Mouse (Mus musculus) hindbrain, embryonic 10.5 days (tissue): Measurements from ENCODE around the gene Tbc1d22a. TPM values are rescaled to one million over a fixed set of nuclear protein-coding genes. Genes with fewer than 3 reads are reported as not detected.
A peak's percentile ranks its signal among the peaks of the same experiment; 100 is the strongest.
"Not testable (repeated sequence)": the region's sequence is repeated elsewhere in the genome, so short reads cannot be mapped to it uniquely, and the experiment has no call there.

ENCODE experiments used
- DNase-seq: peaks from one replicate; pipeline ENCODE4 v3.0.0-alpha.2; 2017; ENCODE audit warnings: low spot score
- H3K27ac ChIP-seq: fragments of 300-500 bp; sonication (generic); 2 replicates; pipeline ENCODE4 v1.5.1; 2016; ENCODE audit warnings: mild to moderate bottlenecking, moderate library complexity
- H3K27me3 ChIP-seq: fragments of 300-500 bp; sonication (generic); 2 replicates; pipeline ENCODE4 v1.6.1; 2016; ENCODE audit warnings: mild to moderate bottlenecking; ENCODE audit not compliant: poor library complexity, insufficient read depth, severe bottlenecking
- H3K36me3 ChIP-seq: fragments of 300-500 bp; sonication (generic); 2 replicates; pipeline ENCODE4 v1.6.1; 2016; ENCODE audit warnings: mild to moderate bottlenecking, moderate library complexity
- H3K4me1 ChIP-seq: fragments of 300-500 bp; sonication (generic); replicated peaks from 2 replicates; pipeline ENCODE4 v1.6.1; 2016; ENCODE audit warnings: mild to moderate bottlenecking
- H3K4me3 ChIP-seq: fragments of 300-500 bp; sonication (generic); 2 replicates; pipeline ENCODE4 v1.5.1; 2016; ENCODE audit warnings: mild to moderate bottlenecking, moderate library complexity
- H3K9me3 ChIP-seq: fragments of 300-500 bp; sonication (generic); 2 replicates; pipeline ENCODE4 v1.6.1; 2016; ENCODE audit warnings: mild to moderate bottlenecking, moderate library complexity
- WGBS: fragments of 180-500 bp; shearing (Covaris S2); methylation state at CpG from one replicate; pipeline ENCODE4 v1.1.7; 2016; 5-methylcytosine and 5-hydroxymethylcytosine counted together
- polyA plus RNA-seq: library from polyadenylated mRNA; unstranded; fragments of >200 nt; fragmentation: Nextera tagmentation; extraction: Ambion mirVana; gene quantifications from 2 replicates; pipeline ENCODE4 v1.2.1, GENCODE M21; 2016

The Tbc1d22a gene
- polyA plus RNA-seq, 1 experiment from 2014 or later: 13.4 TPM

DNA sequence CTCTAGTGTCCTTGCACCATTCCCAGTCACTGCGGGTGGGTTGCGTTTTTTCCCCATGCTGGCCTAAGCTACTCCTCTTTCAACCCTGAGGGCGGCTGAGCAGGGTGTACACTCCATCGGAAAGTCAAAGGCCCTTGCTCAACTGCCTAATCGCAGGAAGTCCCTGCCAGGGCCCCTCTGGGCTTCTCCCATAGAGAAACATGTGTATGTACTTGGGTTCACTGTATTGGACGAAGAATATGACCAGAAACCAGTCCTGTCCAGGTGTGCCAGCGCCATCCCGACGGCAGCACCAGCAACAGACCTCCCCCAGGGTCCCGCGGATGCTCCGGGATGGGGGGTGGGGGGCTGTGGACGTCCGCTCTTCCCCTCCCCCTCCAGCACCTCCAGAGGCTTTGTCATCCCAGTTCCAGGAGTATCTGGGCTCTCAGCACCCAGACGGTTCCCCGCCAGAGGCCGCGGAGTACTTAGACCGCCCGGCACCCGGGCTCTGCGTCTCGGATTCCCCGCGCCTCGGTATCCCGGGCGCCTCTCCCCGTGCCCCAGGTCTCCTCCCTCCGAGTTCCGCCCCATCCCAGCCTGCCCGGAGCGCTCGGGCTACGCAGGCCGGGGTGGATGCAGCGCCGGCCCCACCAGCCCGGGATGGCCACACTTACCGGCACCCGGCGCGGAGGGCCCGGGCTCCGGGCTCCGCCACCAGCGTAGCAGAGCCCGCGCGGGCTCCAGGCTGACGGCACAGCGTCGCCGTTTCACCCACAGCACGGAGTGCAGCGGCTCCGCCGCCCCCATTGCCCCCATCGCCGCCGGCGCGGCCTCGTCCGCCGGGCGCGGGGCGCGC is 29.2 kb upstream of the Tbc1d22a start:
- no peaks in the 10 kb centered on the region for H3K36me3 ChIP-seq
- under 1% methylated on average over 70 of the region's 70 CpGs for WGBS
- H3K27me3 ChIP-seq: peaks cover 20% of the 10 kb centered on the region
- peak overlapping the region; percentile 87 for H3K4me3 ChIP-seq
- H3K27ac ChIP-seq: peak overlapping the region; percentile 95
- no peaks in the 10 kb centered on the region for H3K9me3 ChIP-seq
- DNase-seq: peak; percentile 58
- H3K4me1 ChIP-seq: peaks cover 63% of the 10 kb centered on the region

DNA sequence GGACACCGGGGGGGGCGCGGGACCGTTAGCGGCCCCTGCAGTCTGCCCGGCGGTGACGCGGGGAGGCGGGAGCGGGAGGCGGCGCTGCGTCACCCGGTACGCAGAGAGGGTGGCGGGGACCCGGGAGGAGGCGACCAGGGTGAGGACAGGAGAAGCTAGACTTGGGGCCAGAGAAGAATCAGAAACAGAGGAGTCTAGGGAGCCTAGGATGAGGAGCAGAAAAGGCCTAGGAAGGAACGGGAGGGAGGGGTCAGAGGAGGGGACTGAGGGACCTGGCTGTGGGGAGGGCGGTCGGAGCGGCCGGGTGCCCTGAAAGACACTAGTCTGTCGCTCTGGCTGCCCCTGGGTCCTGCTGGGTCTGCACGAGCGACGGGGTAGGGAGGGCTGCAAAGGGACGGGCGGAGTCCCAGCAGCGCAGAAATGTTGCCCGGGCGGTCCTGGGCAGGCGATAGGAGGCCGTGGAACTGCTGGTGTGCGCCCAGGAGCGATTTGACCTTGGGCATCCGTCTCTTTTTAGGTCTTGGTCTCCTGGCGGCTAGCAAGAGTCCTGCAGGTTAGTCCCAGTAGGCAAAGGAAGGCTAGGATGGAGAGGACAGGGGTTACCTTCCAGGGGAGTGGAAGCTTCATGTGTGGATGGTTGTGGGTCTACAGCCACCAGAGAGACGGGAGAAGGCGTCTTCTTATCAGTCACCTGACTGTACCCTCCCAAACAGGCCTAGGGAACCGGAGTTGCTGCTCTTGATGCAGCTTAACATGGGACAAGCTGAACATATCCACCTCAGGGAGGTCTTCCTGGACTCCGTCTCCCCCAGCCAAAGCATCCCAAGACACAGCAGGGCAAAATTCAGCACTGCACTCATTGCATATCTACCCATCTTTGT is 28.3 kb upstream of the Tbc1d22a start, which contains the start of gene Cerk:
TSS of gene Cerk (minus strand) at position 453 of the 881 bp plus-strand sequence.
- Histone ChIP-seq H3K9me3 (no peaks in the 10 kb centered on the region), H3K27ac (peak within 1 kb of the TSS; percentile 95), H3K4me3 (peak within 1 kb of the TSS; percentile 87), H3K4me1 (peaks cover 63% of the 10 kb centered on the region), H3K36me3 (no peaks in the 10 kb centered on the region), H3K27me3 (peaks cover 20% of the 10 kb centered on the region)
- DNase-seq: peak; percentile 75
- WGBS: 2% methylated on average over 43 of the region's 43 CpGs

DNA sequence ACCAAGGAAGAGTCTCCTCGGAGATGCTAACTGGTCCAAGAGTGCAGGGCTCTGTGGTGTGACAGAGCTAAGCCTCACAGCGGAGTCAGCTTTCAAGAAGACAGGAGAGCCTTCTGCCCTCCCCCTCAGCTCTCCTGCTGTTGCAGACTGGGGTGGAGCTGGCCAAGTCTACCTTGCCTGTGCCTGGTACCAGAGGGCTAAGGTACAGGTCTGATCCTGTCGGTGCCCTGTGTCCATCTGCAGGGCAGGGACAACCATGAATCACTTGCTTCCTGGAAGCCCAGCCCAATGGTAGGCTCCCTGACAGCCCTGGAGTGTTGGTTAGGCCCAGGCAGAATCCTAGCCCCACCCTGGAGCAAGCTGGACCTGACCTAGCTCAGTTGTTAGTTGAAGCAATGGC is 27.6 kb upstream of the Tbc1d22a start:
- WGBS: 44% methylated on average over 3 of the region's 3 CpGs
- Histone ChIP-seq H3K27me3 (peaks cover 20% of the 10 kb centered on the region), H3K4me1 (peaks cover 63% of the 10 kb centered on the region), H3K36me3 (no peaks in the 10 kb centered on the region), H3K4me3 (no peak overlapping the region), H3K27ac (no peak overlapping the region), H3K9me3 (no peaks in the 10 kb centered on the region)
- DNase-seq: no peak

DNA sequence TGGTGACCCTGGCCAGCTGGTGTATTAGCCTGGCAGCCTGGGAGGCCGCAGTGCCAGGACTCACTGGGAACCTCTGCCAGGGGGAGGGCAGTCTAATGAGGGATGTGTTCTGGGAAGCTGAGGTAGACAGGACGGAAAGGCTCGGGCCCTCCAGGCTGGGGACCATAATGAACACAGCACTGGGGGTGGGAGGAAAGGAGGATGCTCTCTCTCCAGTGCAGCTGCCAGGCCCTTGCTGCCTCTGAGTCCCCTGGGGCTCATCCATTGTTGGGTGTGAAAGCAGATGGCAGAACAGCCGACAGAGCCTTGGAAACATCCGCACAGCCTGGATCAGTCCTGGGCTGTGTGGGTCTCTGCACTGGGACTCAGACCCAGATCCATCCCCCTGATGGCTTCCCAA is 26.1 kb upstream of the Tbc1d22a start:
- Histone ChIP-seq H3K27ac (peak overlapping the region; percentile 81), H3K4me3 (no peak overlapping the region), H3K36me3 (no peaks in the 10 kb centered on the region), H3K9me3 (no peaks in the 10 kb centered on the region), H3K4me1 (peaks cover 50% of the 10 kb centered on the region), H3K27me3 (peaks cover 20% of the 10 kb centered on the region)
- peak; percentile 43 for DNase-seq
- WGBS: 35% methylated on average over 5 of the region's 5 CpGs

DNA sequence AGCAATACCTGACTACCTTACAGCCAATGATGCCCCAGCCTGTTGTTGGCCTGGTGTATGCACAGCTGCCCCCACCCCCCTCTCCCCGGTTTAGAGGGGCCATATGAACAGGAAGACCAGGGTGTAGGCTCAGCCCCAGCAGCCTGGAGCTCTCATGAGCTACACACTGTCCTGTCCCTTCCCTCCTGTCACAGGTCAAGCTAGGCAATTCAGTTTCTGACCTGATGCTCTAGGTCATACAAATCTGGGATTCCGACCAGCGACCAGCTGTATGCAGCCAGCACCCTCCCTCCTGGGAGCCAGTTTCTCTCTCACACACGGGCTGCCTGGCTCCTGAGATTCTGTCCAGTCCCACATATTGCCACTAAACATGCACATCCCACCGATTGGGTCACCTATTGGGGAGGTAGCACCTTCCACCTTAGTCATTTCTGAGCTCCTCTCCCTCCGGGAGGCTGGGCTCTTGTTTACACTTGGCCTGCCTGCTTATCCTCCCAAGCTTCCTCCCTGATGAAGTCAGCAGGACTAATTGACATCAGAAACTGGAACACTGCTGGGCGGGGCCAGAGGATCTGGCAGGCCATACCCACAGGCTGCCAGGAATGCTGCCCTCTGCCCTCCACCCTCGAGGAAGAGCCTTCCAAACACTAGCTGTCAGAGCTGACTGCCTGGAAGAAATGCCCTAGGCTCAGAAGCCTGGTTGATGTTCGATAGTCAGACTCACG is 25.4 kb upstream of the Tbc1d22a start:
- Histone ChIP-seq H3K4me3 (no peak overlapping the region), H3K9me3 (no peaks in the 10 kb centered on the region), H3K36me3 (no peaks in the 10 kb centered on the region), H3K27me3 (peaks cover 15% of the 10 kb centered on the region), H3K27ac (peak overlapping the region; percentile 81), H3K4me1 (peaks cover 50% of the 10 kb centered on the region)
- WGBS: 38% methylated on average over 10 of the region's 10 CpGs
- DNase-seq: peak; percentile 23

DNA sequence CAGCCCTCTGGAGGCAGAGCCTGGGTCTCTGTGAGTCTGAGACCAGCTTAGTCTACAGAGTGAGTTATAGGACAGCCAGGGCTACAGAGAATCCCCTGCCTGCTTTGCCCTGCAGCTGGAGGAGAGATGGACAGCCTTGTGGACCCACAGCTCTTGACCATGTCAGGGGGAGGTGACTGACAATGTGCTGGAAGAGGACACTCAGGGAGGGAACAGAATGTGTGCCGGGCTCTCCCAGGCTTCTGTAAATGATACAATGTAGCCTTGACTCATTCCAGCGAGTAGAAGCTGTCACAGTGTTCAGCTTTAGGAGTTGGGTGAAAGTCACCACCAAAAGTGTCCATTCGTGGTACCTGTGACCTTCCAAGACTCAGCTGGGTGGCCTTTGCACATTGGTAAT is 23.9 kb upstream of the Tbc1d22a start:
- no peaks in the 10 kb centered on the region for H3K9me3 ChIP-seq
- H3K27ac ChIP-seq: peak overlapping the region; percentile 29; the same call in 1 of the 2 replicates
- H3K27me3 ChIP-seq: peaks cover 8% of the 10 kb centered on the region
- H3K36me3 ChIP-seq: no peaks in the 10 kb centered on the region
- no peak overlapping the region for H3K4me3 ChIP-seq
- peaks cover 35% of the 10 kb centered on the region for H3K4me1 ChIP-seq
- DNase-seq: no peak
- 84% methylated on average over 3 of the region's 3 CpGs for WGBS

DNA sequence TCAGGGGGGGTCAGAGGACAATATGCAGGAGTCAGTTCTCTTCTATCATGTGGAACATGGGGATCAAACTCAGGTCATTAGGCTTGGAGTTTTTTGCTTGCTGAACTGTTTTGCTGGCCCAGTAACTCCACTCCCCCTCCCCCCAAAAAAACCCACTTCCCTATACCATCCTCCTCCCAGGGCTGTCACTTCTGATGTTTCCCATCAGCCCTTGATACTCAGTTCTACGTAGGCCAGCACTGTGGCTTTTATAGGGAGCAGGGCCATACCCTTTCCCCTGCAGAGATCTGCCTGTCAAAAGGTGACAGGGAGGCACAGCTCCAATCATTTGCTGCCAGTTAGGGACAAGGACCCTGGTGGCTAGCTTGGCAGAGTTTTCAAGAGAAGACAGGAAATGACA is 22.8 kb upstream of the Tbc1d22a start:
- Histone ChIP-seq H3K4me1 (peaks cover 24% of the 10 kb centered on the region), H3K27me3 (peaks cover 5% of the 10 kb centered on the region), H3K9me3 (no peaks in the 10 kb centered on the region), H3K4me3 (no peak overlapping the region), H3K27ac (no peak overlapping the region), H3K36me3 (no peaks in the 10 kb centered on the region)
- no peak for DNase-seq
- 55% methylated on average over 1 of the region's 1 CpGs for WGBS

DNA sequence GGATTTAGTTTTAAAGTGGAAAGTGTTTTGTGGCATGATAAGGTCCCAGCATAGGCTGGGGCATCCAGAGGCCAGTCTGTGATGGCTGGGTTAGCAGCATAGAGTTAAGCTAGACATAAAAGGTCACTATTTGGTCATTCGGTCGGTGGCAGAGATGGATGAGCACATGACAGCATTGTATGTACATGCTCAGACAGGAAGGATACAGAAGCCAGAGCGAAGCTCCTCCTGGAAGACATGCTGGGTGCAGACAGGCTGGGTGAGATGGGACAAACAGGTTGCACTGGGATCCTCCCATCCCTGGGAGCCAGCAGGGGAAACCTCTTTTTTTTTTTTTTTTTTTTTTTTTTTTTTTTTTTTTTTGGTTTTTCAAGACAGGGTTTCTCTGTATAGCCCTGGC is 22.3 kb upstream of the Tbc1d22a start:
- H3K27ac ChIP-seq: no peak overlapping the region
- WGBS: 83% methylated on average over 3 of the region's 3 CpGs
- H3K27me3 ChIP-seq: peaks cover under 1% of the 10 kb centered on the region; the same call in 1 of the 2 replicates
- H3K4me1 ChIP-seq: peaks cover 20% of the 10 kb centered on the region
- DNase-seq: no peak
- no peak overlapping the region for H3K4me3 ChIP-seq
- no peaks in the 10 kb centered on the region for H3K36me3 ChIP-seq
- H3K9me3 ChIP-seq: no peaks in the 10 kb centered on the region

DNA sequence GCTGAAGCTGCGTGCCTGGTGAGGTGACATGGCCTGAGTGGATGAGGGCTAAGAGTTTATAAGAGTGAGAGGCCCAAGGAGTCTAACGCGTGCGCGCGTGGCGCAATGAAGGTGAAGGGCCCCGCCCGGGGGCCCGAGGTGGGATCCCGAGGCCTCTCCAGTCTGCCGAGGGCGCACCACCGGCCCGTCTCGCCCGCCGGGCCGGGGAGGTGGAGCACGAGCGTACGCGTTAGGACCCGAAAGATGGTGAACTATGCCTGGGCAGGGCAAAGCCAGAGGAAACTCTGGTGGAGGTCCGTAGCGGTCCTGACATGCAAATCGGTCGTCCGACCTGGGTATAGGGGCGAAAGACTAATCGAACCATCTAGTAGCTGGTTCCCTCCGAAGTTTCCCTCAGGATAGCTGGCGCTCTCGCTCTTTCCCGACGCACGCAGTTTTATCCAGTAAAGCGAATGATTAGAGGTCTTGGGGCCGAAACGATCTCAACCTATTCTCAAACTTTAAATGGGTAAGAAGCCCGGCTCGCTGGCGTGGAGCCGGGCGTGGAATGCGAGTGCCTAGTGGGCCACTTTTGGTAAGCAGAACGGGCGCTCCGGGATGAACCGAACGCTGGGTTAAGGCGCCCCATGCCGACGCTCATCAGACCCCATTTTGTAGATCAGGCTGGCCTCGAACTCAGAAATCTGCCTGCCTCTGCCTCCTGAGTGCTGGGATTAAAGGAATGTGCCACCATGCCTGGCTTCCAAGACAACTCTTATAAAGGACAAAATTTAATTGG is 19.4 kb upstream of the Tbc1d22a start:
- not testable (repeated sequence) for H3K27me3 ChIP-seq, H3K4me1 ChIP-seq, H3K27ac ChIP-seq, DNase-seq, H3K4me3 ChIP-seq, H3K9me3 ChIP-seq, H3K36me3 ChIP-seq
- 75% methylated on average over 55 of the region's 55 CpGs for WGBS

DNA sequence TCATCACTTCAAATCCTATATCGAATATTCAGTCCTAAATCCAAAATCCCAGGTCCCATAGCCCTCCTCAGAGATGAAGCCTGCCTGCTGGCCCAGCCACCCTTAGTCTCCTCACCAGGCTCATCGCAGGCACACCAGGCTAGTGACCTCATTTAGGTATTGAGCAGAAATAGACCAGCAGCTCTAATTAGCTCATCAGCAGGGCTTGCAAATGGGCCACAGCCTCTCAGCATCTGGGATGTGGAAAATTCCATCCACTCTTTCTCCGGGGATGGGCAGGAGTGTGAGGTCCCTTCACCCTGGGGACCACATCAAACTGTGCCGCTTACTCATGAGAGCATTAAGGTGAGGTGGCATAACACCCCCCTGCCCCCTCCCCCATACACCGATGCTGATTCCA is 15.2 kb upstream of the Tbc1d22a start:
- Histone ChIP-seq H3K27ac (no peak overlapping the region), H3K4me1 (peaks cover 34% of the 10 kb centered on the region), H3K27me3 (0 out of 2 replicates have a peak, but pooled peaks cover 3% of the 10 kb centered on the region), H3K4me3 (no peak overlapping the region), H3K9me3 (no peaks in the 10 kb centered on the region), H3K36me3 (no peaks in the 10 kb centered on the region)
- DNase-seq: no peak
- WGBS: 85% methylated on average over 5 of the region's 5 CpGs

DNA sequence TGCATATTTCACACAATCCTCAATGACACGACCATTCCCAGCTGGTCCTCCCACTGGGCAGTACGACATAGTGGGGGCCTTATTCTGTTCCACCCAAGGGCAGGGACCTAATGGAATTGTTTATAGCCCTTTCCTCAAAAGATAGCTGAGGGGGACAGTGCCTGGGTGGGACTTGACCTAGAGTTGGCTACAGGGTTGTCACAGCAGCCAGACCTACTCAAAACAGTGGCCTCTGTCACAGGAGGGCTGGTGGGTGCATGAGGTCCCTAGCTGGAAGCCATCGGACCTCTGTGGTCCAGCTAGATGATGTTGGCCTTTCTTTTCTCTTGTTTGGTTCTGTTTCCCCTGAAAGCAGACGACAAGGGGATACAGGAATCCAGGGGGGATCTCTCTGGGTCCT is 14.8 kb upstream of the Tbc1d22a start:
- Histone ChIP-seq H3K27ac (no peak overlapping the region), H3K27me3 (0 out of 2 replicates have a peak, but pooled peaks cover 3% of the 10 kb centered on the region), H3K4me1 (peaks cover 39% of the 10 kb centered on the region), H3K9me3 (no peaks in the 10 kb centered on the region), H3K4me3 (no peak overlapping the region), H3K36me3 (no peaks in the 10 kb centered on the region)
- no peak for DNase-seq
- 83% methylated on average over 4 of the region's 4 CpGs for WGBS

DNA sequence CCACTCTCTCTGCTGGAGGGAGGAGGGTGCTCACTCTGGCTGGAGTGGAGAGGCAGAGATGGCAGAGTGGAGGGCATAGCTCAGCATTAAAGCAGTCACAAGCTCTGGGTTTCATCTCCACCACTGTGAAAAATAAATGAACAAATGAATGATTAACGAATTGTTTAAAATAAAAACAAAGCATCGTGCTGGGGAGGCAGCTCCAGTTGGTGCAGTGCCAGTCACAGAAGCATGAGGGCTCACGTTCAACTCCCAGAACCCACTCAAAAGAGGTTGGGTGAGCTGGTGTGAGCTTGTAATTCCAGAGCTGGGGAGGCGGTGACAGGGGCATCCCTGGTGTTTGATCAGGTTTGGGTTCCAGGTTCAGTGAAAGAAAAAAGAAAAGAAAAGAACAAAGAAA is 14.1 kb upstream of the Tbc1d22a start:
- Histone ChIP-seq H3K4me1 (peaks cover 40% of the 10 kb centered on the region), H3K36me3 (no peaks in the 10 kb centered on the region), H3K4me3 (no peak overlapping the region), H3K27me3 (0 out of 2 replicates have a peak, but pooled peaks cover 3% of the 10 kb centered on the region), H3K27ac (no peak overlapping the region), H3K9me3 (no peaks in the 10 kb centered on the region)
- DNase-seq: no peak
- 59% methylated on average over 4 of the region's 4 CpGs for WGBS
